Mouse (Mus musculus): ENCODE results near the gene Ankra2. TPM values are rescaled to one million over a fixed set of nuclear protein-coding genes. Genes with fewer than 3 reads are reported as not detected.

Ankra2 gene
- total and polyA plus RNA-seq, 3 experiments: 11.3 to 46.8 (median 35.6) TPM

DNA sequence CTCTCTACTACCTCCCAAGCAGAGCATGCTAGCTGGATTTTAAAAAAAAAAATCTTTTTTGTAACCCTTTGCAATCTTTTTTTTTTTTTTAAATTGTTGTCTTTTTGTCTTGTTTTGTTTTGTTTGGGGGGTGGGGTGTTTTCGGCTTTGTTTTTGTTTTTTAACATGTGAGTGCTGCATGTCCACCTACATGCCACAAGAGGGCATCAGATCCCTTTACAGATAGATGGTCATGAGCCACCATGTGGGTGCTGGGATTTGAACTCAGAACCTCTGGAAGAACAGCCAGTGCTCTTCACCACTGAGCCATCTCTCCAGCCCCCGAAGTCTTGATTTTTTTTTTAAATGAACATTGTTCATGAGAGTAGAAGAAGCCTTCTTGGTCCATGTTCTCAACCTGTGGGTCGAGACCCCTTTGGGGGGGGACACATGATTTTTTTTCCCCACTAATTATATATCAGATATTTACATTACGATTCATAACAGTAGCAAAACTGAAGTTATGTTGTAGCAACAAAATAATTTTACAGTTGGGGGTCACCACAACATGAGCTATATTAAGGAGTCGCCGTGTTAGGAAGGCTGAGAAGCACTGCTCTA lies 35.1 kb downstream of the Ankra2 start:
- H3K4me1 ChIP-seq (ENCODE audit: control insufficient read depth, insufficient read depth, low read length): no peaks in the 10 kb centered on the region
- intact Hi-C loops (cut with DNase I): loop anchor here (2.0 kb wide), 2 partner anchors 35 to 57 kb away; partner anchors contain the start of genes Ankra2 and Utp15
- H3K36me3 ChIP-seq (ENCODE audit: control insufficient read depth, insufficient read depth, low read length): no peaks in the 10 kb centered on the region
- H3K79me2 ChIP-seq (replicated peaks; ENCODE audit: control insufficient read depth, insufficient read depth, low read length): no peaks in the 10 kb centered on the region
- H3K9ac ChIP-seq (ENCODE audit: low read depth, low read length): no peak overlapping the region
- no peak overlapping the region for H3K27ac ChIP-seq
- no peak overlapping the region for H3K4me3 ChIP-seq
- peak; percentile 24; the same call in 1 of the 2 replicates for TF ChIP-seq CTCF (IDR thresholded peaks at IDR 0.05)
- no peak for TF ChIP-seq POLR2A (IDR thresholded peaks at IDR 0.05; ENCODE audit: insufficient read depth, low read depth, low read length)
- DNase-seq: no peak
- 89% methylated on average over 6 of the region's 6 CpGs for WGBS
- H3K27me3 ChIP-seq (ENCODE audit: control insufficient read depth, insufficient read depth, low read length): no peaks in the 10 kb centered on the region

DNA sequence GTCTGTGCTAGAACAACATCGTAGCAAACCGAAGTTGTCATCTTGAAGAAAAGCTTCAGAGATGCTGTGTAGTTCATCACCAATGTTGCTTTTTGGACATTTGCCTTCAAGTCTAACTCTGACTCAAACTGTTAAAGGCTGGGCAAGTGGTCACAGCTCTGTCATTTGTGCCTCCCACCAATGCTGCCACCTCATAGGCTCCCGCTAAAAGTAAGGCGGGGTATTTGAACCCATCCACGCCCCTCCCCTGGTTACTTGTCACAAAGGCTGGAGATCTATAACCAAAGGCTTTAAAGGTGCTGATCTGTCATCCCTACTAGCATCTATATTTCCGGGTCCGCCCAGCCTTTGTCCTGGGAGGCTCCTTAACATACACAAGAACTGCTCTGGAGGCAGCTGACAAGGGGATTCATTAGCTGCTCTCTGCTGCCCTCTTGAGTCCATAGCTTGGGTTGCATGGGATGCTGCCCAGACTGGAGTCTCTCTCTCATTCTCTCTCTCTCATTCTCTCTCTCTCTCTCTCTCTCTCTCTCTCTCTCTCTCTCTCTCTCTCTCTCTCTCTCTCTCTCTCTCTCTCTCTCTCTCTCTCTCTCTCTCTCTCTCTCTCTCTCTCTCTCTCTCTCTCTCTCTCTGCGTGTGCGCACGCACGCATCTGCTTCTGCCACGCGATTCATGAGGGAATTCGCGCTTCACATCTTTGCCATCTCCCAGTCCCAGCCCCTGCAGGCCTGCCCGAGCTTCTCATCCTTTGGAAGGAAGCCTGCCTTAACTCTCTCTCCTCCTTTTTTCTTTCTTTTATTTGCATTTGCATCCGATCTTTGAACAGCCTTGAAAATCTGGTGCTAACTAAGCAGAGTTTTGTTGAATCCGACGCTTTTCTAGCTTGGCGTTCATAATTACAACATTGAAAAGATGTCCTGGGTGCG lies 36.2 kb downstream of the Ankra2 start:
- Histone ChIP-seq H3K79me2 (replicated peaks; ENCODE audit: control insufficient read depth, insufficient read depth, low read length) (no peaks in the 10 kb centered on the region), H3K9ac (ENCODE audit: low read depth, low read length) (no peak overlapping the region), H3K4me1 (ENCODE audit: control insufficient read depth, insufficient read depth, low read length) (no peaks in the 10 kb centered on the region), H3K36me3 (ENCODE audit: control insufficient read depth, insufficient read depth, low read length) (no peaks in the 10 kb centered on the region), H3K4me3 (no peak overlapping the region), H3K27ac (no peak overlapping the region), H3K27me3 (ENCODE audit: control insufficient read depth, insufficient read depth, low read length) (no peaks in the 10 kb centered on the region)
- WGBS: 46% methylated on average over 21 of the region's 21 CpGs
- intact Hi-C loops (cut with DNase I): loop anchor here (2.0 kb wide), 2 partner anchors 36 to 58 kb away; partner anchors contain the start of genes Ankra2 and Utp15
- DNase-seq: peak; percentile 60 to 78
- TF ChIP-seq EP300 (IDR thresholded peaks at IDR 0.05; ENCODE audit: insufficient read depth, low read depth, low read length) (no peak), POLR2A (IDR thresholded peaks at IDR 0.05; ENCODE audit: insufficient read depth, low read depth, low read length) (no peak), CTCF (IDR thresholded peaks at IDR 0.05) (peak; percentile 71)

DNA sequence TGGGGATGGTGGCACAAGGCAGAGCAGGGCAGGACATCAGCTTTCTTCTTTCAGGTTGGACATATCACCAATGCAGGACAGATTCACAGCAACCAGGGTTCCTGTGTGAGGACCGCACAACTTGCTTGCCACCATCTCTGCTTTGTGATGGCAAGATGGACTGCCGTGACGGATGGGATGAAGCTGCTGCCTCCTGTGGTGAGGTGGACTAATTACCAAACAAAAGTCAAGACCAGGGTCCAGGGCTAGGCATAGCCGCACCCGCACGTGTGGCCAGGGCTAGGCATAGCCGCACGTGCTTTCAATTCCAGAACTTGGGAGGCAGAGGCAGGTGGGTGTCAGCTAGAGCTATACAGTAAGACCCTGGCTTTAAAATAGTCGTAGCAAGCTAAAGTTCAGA lies 42.4 kb downstream of the Ankra2 start:
- Histone ChIP-seq H3K9ac (ENCODE audit: low read depth, low read length) (no peak overlapping the region), H3K27ac (no peak overlapping the region), H3K4me3 (no peak overlapping the region), H3K27me3 (ENCODE audit: control insufficient read depth, insufficient read depth, low read length) (no peaks in the 10 kb centered on the region), H3K4me1 (ENCODE audit: control insufficient read depth, insufficient read depth, low read length) (peaks cover 3% of the 10 kb centered on the region; the same call in 1 of the 2 replicates), H3K79me2 (replicated peaks; ENCODE audit: control insufficient read depth, insufficient read depth, low read length) (no peaks in the 10 kb centered on the region), H3K36me3 (ENCODE audit: control insufficient read depth, insufficient read depth, low read length) (peaks cover 6% of the 10 kb centered on the region)
- intact Hi-C loops (cut with DNase I): no loop called here
- no peak for TF ChIP-seq POLR2A (IDR thresholded peaks at IDR 0.05; ENCODE audit: insufficient read depth, low read depth, low read length)
- TF ChIP-seq CTCF (IDR thresholded peaks at IDR 0.05): no peak
- no peak for DNase-seq
- WGBS: 94% methylated on average over 9 of the region's 9 CpGs

DNA sequence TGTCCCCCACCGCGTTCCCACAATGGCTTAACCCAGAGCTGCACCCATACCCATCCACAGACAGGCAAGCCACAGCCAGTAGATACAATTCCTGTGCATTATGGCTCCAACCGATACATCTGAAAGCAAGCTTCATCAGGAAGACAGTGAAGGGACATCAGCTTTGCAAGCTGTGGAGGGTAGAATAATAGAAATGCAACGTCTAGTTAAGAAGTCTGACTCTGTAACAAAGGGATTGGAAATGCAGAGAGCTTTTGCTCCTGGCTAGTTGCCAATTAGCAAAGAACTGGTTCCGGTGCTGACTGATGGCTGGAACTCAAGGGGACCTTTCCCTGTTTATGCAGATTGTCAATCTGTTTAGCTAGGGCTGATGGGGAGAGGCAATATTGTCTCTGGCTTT lies 43.5 kb downstream of the Ankra2 start:
- Histone ChIP-seq H3K79me2 (replicated peaks; ENCODE audit: control insufficient read depth, insufficient read depth, low read length) (no peaks in the 10 kb centered on the region), H3K27me3 (ENCODE audit: control insufficient read depth, insufficient read depth, low read length) (no peaks in the 10 kb centered on the region), H3K9ac (ENCODE audit: low read depth, low read length) (no peak overlapping the region), H3K4me1 (ENCODE audit: control insufficient read depth, insufficient read depth, low read length) (peaks cover 3% of the 10 kb centered on the region; the same call in 1 of the 2 replicates), H3K4me3 (no peak overlapping the region), H3K27ac (no peak overlapping the region), H3K36me3 (ENCODE audit: control insufficient read depth, insufficient read depth, low read length) (peaks cover 16% of the 10 kb centered on the region)
- DNase-seq: no peak
- 37% methylated on average over 5 of the region's 5 CpGs for WGBS
- no peak for TF ChIP-seq EP300 (IDR thresholded peaks at IDR 0.05; ENCODE audit: insufficient read depth, low read depth, low read length)
- TF ChIP-seq POLR2A (IDR thresholded peaks at IDR 0.05; ENCODE audit: insufficient read depth, low read depth, low read length): no peak
- TF ChIP-seq CTCF (IDR thresholded peaks at IDR 0.05): no peak
- intact Hi-C loops (cut with DNase I): no loop called here

DNA sequence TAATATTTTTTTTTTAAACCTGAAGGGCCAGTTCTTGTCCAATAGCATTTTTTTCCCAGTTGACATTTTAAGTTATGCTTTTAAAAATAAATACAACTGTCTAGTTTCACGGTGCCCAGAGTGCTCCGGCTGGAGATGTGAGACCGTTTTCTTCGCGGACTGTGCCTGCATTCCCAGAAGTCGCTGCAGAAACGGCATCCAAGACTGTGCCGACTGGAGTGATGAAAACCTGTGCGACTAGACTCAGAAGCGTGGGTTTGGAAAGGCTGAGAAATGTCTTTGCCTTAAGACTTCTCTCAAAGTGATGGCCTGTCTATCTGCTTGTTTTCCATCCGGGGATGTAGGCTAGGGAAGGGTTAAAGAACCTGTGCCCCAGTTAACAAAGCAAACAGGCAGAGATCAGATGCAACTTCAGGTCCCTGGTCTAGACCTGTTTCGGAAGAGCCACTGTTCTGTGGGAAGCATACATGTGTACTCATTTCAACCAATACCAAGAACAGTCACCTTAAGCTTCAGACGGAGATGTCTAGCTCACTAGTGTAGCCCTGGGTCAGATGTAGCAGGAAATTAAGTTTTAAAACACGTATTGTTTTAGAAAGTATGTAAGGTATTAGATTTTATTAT lies 44.1 kb downstream of the Ankra2 start:
- peaks cover 20% of the 10 kb centered on the region for H3K36me3 ChIP-seq (ENCODE audit: control insufficient read depth, insufficient read depth, low read length)
- no peaks in the 10 kb centered on the region for H3K79me2 ChIP-seq (replicated peaks; ENCODE audit: control insufficient read depth, insufficient read depth, low read length)
- no peak overlapping the region for H3K9ac ChIP-seq (ENCODE audit: low read depth, low read length)
- TF ChIP-seq CTCF (IDR thresholded peaks at IDR 0.05) (no peak), POLR2A (IDR thresholded peaks at IDR 0.05; ENCODE audit: insufficient read depth, low read depth, low read length) (no peak), EP300 (IDR thresholded peaks at IDR 0.05; ENCODE audit: insufficient read depth, low read depth, low read length) (no peak)
- intact Hi-C loops (cut with DNase I): no loop called here
- 38% methylated on average over 14 of the region's 14 CpGs for WGBS
- no peak for DNase-seq
- no peak overlapping the region for H3K27ac ChIP-seq
- H3K4me3 ChIP-seq: no peak overlapping the region
- no peaks in the 10 kb centered on the region for H3K27me3 ChIP-seq (ENCODE audit: control insufficient read depth, insufficient read depth, low read length)
- peaks cover 3% of the 10 kb centered on the region; the same call in 1 of the 2 replicates for H3K4me1 ChIP-seq (ENCODE audit: control insufficient read depth, insufficient read depth, low read length)
